Mouse (Mus musculus): Measurements from ENCODE around the gene Gata1.
"Not testable (repeated sequence)": the region's sequence is repeated elsewhere in the genome, so short reads cannot be mapped to it uniquely, and the experiment has no call there.

Gata1 gene

GRCm38 (mm10) chrX:7966161-7966560 is 11.7 kb downstream of the Gata1 start:
- no peak for DNase-seq (ENCODE audit: low spot score in 2 of 2)

DNA sequence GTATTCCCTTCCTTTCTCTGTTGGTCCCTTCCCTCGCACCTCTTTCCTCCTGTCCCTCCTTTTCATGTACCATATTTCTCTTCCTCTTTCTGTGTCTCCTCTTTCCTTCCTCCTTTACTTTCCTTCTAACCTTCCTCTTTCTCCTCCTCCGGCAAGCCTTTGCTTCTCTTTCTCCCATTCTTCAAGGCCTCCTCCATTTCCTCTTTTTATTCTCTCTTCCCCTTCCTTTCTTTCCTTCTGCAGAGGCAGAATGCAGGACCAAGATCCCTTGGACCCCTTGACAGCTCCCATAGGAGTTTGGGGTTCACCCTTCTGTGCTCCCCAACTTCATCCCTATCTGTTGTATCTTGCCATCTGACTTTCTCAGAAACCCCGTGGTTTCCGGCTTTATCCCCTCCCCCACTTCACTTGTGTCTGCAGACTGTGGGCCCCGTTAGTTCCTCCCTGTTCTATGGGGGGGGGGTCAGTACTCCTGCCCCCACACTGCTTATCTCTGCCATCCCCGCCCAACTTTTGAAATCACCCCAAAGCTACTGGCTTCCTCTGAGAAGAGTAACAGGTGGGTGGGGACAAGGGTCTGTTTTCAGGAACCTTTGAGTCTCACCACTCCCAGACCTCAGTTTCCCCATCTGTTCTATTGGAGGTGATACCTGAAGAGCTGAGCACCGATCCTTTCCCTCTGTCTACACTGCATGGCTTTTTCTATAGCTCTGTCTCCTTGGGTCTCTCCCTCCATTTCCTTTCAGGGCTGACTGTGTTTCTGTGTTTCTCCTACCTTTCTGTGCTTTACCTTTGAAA is 13.8 kb downstream of the Gata1 start:
- peak; percentile 16 to 22 for DNase-seq (ENCODE audit: low spot score in 2 of 2)

DNA sequence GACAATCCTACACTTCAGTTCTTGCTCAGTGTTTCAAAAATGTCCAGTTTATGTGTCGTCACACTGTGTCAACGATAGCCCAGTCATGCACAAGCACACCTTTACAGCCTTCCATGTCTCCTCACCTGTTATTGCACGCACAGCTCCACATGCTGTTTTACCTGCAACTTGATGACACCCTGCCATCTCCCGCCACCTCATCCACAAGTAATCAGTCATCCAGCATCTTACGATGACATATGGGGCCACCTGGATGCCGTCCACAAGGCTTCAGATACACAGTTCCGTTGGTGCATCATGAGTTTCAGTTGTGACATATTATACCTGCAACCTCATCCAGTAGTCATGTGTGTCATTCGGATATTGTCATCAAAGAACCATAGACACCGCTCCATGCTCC is 19.0 kb downstream of the Gata1 start:
- no peak for DNase-seq (ENCODE audit: low spot score in 2 of 2)

GRCm38 (mm10) chrX:7950091-7950490 is 27.8 kb downstream of the Gata1 start:
- no peak for DNase-seq (ENCODE audit: low spot score in 2 of 2)

- peak; percentile 59 to 73 for DNase-seq (ENCODE audit: low spot score in 2 of 2)
Observed at GRCm38 (mm10) chrX:7947900-7948492, 29.9 kb downstream of the Gata1 start.

DNA sequence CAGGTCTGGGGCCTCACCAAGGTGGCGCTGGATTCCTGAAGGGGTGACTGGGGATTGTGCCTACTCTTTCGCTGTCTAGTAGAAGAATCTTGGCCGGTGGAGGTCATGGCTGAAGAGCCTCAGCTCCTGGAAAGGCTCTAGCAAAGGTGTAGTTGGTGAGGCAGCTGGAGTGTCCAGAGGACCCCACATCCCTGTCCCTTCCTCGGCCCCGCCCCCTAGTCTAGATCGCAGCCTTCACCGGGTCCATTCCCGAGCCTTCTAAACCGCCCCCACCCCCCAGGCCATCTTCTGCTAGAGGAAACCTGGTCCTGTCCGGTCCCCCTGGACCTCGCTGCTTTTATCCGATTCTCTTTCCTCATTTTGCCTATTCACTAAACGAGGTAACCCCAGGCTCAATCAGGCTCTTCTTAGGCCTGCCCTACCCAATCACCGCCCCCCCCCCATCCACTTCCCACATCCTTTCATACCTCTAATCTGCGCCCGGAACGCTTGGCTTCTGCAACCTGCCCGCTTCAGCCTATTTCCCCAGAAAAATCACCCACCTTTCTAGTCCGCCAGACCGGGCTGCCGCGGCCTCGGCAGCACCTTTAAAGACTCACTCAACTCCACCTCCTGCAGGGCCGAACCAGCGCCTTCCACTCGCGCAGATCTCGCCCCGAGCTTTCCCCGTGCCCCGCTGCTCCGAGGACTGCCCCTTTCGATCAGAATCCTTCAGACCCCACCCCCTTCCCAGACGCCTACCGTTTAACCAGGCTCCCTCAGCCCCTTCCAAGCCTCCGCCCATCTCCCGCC is 30.6 kb downstream of the Gata1 start, which contains the start of gene Hdac6:
Gene Hdac6 (minus strand): TSS at position 782 of the 792 bp plus-strand sequence.
- no peak for DNase-seq (ENCODE audit: low spot score in 2 of 2)

- DNase-seq (ENCODE audit: low spot score in 2 of 2), result no peak
Observed at GRCm38 (mm10) chrX:7945618-7946017, 32.3 kb downstream of the Gata1 start.

DNA sequence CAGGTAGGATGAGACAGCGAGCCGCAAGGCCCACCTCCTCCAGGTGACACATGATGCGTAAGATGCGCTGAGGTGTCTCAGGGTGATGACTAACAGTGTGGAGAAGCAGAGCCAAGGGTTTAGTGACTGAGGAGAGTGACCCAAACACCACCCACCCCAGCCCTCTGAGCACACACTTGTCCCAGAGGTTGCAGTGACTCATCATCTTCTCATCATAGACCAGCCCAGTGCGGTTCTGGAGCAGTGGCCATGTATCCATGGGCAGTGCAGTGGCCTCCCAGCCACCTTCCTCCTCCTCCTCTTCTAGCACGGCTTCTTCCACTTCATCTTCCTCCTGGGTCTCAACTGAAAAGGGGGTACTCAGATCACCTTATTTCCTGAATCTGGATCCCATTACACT is 40.2 kb downstream of the Gata1 start:
- DNase-seq (ENCODE audit: low spot score in 2 of 2), result no peak

DNA sequence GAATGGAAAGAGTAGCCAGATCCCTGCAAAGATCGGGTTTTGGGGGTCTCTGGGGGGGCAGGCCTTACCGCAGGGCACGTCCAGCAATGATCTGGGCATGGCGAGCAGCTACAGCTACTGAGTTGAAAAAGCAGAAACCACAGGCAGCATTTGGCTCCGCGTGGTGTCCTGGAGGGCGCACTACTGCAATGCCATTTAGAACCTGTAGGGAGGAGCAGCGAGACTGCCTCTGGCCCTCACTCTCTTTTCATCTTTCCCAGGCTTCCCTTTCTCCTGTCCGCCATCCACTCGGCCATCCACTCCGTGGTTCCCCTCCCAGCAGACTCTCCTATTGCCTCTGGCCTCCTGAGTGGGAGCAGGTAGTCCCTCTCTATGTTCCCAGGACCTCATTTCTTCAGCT is 41.0 kb downstream of the Gata1 start:
- no peak for DNase-seq (ENCODE audit: low spot score in 2 of 2)

DNA sequence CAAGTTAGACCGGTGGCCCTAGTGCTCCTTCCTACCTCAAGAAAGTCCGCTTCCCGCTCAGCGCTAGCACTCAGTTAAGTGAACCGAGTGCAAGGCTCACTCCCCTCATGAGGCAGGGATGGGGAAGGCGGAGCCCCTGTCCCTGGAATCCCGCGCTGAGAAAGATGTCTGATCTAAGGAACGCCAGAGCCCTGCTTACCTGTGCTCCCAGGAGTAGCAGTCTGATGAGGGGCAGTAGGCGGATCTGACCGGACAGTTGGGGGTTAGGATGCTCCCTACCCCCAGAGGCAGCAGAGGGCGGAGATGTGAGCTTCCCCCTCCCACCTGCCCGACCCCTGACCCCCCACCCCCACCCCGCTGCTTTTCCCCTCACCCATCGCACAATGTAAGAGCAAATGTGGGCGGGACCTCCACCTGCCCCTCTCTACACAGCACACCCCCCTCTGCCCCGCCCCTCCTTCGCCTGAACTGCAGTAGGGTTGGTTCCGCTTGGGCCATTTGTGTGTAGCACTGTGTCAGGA is 49.5 kb downstream of the Gata1 start, which contains the start of gene Eras:
Gene Eras (minus strand): TSS at position 338 of the 521 bp plus-strand sequence.
- no peak for DNase-seq (ENCODE audit: low spot score in 2 of 2)

GRCm38 (mm10) chrX:7927116-7927515 is 50.8 kb downstream of the Gata1 start:
- no peak for DNase-seq (ENCODE audit: low spot score in 2 of 2)

DNA sequence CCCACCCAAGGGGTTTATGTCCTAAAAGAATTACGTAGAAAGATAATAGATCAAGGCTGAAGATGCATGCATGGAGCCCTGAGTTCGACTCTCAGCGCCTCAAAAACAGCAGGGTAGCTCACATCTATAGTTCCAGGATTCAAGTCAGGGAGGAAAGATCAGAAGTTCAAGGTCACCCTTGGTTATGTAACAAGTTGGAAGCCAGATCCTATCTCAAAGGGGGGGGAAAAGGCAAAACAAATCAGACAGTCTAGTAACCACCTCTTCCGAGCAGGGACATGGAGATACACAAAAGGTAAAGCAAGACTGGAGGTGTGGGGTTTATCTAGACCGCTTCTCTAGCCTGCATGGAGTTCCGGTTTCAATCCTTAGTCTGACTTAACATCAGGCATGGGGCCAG is 51.6 kb downstream of the Gata1 start:
- no peak for DNase-seq (ENCODE audit: low spot score in 2 of 2)

DNA sequence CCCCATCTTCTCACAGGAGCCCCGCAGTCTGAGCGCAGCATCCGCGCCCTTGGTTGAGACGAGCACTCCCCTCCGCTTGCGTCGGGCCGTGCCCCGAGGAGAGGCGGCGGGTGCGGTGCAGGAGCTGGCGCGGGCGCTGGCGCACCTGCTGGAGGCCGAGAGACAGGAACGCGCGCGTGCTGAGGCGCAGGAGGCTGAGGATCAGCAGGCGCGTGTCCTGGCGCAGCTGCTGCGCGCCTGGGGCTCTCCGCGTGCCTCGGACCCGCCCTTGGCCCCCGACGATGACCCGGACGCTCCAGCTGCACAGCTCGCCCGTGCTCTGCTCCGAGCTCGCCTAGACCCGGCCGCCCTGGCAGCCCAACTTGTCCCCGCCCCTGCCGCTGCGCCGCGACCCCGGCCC is 55.8 kb downstream of the Gata1 start:
- no peak for DNase-seq (ENCODE audit: low spot score in 2 of 2)

DNA sequence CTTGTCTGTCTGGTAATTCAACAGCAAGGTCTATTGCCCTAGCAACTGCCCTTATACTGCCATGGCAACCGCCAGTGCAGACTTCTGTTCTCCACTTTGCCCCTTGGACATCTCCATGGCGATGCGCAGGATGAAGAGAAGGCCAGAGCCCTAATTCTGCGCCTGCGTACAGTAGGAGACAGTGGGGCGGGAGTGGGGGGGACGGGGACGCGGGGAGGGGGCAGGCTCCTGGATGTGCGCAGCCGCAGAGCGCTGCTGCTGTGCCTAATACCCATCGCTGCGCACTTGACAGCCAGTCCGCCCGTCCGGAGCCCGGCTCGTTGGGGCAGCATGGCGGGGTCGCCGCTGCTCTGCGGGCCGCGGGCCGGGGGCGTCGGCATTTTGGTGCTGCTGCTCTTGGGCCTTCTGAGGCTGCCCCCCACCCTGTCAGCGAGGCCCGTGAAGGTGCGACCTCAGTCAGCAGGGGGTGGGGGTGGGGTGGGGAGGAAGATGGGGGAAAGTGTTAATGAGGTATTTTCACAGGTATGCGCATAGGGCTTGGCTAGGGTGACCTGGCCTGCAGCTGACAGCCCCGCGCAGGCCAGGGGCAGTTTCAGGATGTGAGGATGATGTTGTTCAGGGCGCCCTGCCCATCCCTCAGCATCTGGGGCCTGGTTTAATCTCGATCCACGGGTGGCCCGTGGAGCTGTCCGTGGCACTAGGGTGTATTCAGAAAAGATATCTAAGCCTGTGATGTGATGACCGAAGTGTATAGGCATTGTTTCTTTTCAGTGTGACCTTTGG is 58.1 kb downstream of the Gata1 start, which contains the start of gene Pcsk1n:
Gene Pcsk1n (plus strand): TSS at position 222 of the 783 bp plus-strand sequence.
- no peak for DNase-seq (ENCODE audit: low spot score in 2 of 2)

- DNase-seq (ENCODE audit: low spot score in 2 of 2), result not testable (repeated sequence)
Observed at GRCm38 (mm10) chrX:7917960-7918359, 59.9 kb downstream of the Gata1 start.

- peak in 1 of 2 experiments; percentile 17 for DNase-seq (ENCODE audit: low spot score in 2 of 2)
Observed at GRCm38 (mm10) chrX:7915669-7916068, 62.2 kb downstream of the Gata1 start.

DNA sequence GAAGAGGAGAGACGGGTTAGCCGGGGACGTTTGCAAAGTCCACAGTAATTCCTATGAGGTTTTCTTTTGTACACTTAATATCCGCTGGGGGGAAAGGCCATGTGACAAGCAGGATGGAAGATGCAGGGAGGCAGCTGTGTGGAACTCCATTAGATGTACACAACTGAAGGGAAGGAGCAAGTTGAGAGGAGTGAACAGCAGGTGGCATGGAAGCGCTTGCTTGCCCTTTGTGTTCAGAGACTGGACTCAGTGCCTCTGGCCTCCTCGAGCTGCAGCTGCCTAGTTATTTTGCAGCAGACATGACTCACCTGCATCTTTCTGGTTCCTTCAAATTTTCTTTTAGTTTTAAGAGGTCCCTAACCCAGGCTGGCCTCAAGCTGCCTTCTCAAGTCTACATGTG is 67.4 kb downstream of the Gata1 start:
- no peak for DNase-seq (ENCODE audit: low spot score in 2 of 2)

Measured in thymus, postnatal 10 days (tissue).